Mouse (Mus musculus) cerebellum, adult 2 months (tissue): Measurements from ENCODE around the gene Cmtm1. TPM values are rescaled to one million over a fixed set of nuclear protein-coding genes. Genes with fewer than 3 reads are reported as not detected.
"Not testable (repeated sequence)": the region's sequence is repeated elsewhere in the genome, so short reads cannot be mapped to it uniquely, and the experiment has no call there.

Experiments
- DNase-seq, 2 experiments: peaks; one replicate each; pipeline ENCODE4 v3.0.0; 2021
- H3K27ac ChIP-seq: fragments of 200-500 bp; 2 replicates; pipeline ENCODE4 v1.5.1; 2012; ENCODE audit warnings: low read length, control low read depth, inconsistent platforms; ENCODE audit not compliant: insufficient read depth
- H3K27me3 ChIP-seq: fragments of 200-500 bp; 2 replicates; pipeline ENCODE4 v1.6.1; 2012; ENCODE audit warnings: inconsistent platforms, mild to moderate bottlenecking, low read length, moderate library complexity; ENCODE audit not compliant: control insufficient read depth, insufficient read depth
- H3K4me1 ChIP-seq: fragments of 200-500 bp; 2 replicates; pipeline ENCODE4 v1.6.1; 2011; ENCODE audit warnings: low read length; ENCODE audit not compliant: control insufficient read depth, insufficient read depth
- H3K4me3 ChIP-seq: fragments of 200-500 bp; replicated peaks from 2 replicates; pipeline ENCODE3; 2011; ENCODE audit warnings: mild to moderate bottlenecking, low read depth, low read length, control low read depth; ENCODE audit not compliant: insufficient read depth
- CTCF ChIP-seq: fragments of 200-500 bp; IDR thresholded peaks from 2 replicates; pipeline ENCODE4 v1.5.1; 2011; ENCODE audit warnings: low read depth, mild to moderate bottlenecking, control low read depth, low read length, moderate library complexity, borderline replicate concordance; ENCODE audit not compliant: insufficient read depth
- POLR2A ChIP-seq: fragments of 200-500 bp; IDR thresholded peaks from 2 replicates; pipeline ENCODE4 v1.6.1; 2011; ENCODE audit warnings: low read length, control low read depth, borderline replicate concordance; ENCODE audit not compliant: insufficient read depth
- WGBS: fragments of 180-500 bp; shearing (Covaris S2); methylation state at CpG from one replicate; pipeline ENCODE4 v1.1.7; 2018; 5-methylcytosine and 5-hydroxymethylcytosine counted together
- polyA plus RNA-seq: library from polyadenylated mRNA; depleted of rRNA; stranded (reverse); fragments of >200 nt; gene quantifications from 2 replicates; pipeline ENCODE4 v1.2.3, GENCODE M21; 2012

Gene Cmtm1
- polyA plus RNA-seq, 1 experiment: not detected

GRCm38 (mm10) chr8:104336806-104337205 lies 26.9 kb upstream of the Cmtm1 start:
- Histone ChIP-seq H3K27me3 (no peaks in the 10 kb centered on the region), H3K4me1 (0 out of 2 replicates have a peak, but pooled peaks cover 8% of the 10 kb centered on the region), H3K4me3 (no peak overlapping the region), H3K27ac (no peak overlapping the region)
- no peak for DNase-seq
- TF ChIP-seq CTCF (no peak), POLR2A (no peak)
- 92% methylated on average over 1 of the region's 1 CpGs for WGBS

GRCm38 (mm10) chr8:104334196-104334595 lies 24.3 kb upstream of the Cmtm1 start:
- Histone ChIP-seq H3K4me3 (no peak overlapping the region), H3K27me3 (no peaks in the 10 kb centered on the region), H3K27ac (no peak overlapping the region), H3K4me1 (no peaks in the 10 kb centered on the region)
- DNase-seq: no peak
- whole genome bisulfite sequencing: 65% methylated on average over 1 of the region's 1 CpGs
- no peak for TF ChIP-seq POLR2A
- no peak for TF ChIP-seq CTCF

- no peak for TF ChIP-seq CTCF
- TF ChIP-seq POLR2A: no peak
- no peak overlapping the region for H3K4me3 ChIP-seq
- no peaks in the 10 kb centered on the region for H3K4me1 ChIP-seq
- no peak for DNase-seq
- 76% methylated on average over 5 of the region's 5 CpGs for WGBS
- no peak overlapping the region for H3K27ac ChIP-seq
- H3K27me3 ChIP-seq: no peaks in the 10 kb centered on the region
These were observed 23.8 kb upstream of the Cmtm1 start for GRCm38 (mm10) chr8:104333786-104334185.

- no peaks in the 10 kb centered on the region for H3K4me1 ChIP-seq
- no peak for TF ChIP-seq CTCF
- TF ChIP-seq POLR2A: no peak
- no peaks in the 10 kb centered on the region for H3K27me3 ChIP-seq
- no peak overlapping the region for H3K4me3 ChIP-seq
- WGBS: 75% methylated on average over 5 of the region's 5 CpGs
- no peak for DNase-seq
- H3K27ac ChIP-seq: no peak overlapping the region
These were observed 23.0 kb upstream of the Cmtm1 start for GRCm38 (mm10) chr8:104332665-104333631.

- WGBS: 89% methylated on average over 12 of the region's 12 CpGs
- H3K27ac ChIP-seq, DNase-seq, H3K27me3 ChIP-seq, H3K4me1 ChIP-seq, H3K4me3 ChIP-seq: not testable (repeated sequence)
These were observed 12.0 kb upstream of the Cmtm1 start, which contains the start of gene Cmtm2b for GRCm38 (mm10) chr8:104321930-104322329. TSS of gene Cmtm2b (plus strand) at chr8:104322230.

- H3K27ac ChIP-seq, H3K27me3 ChIP-seq, DNase-seq, H3K4me3 ChIP-seq, H3K4me1 ChIP-seq: not testable (repeated sequence)
- 79% methylated on average over 11 of the region's 11 CpGs for WGBS
These were observed 11.3 kb upstream of the Cmtm1 start, which contains the start of gene Gm11020 for GRCm38 (mm10) chr8:104321267-104321666. TSS of gene Gm11020 (plus strand) at chr8:104321567.

GRCm38 (mm10) chr8:104313311-104313710 lies 3.4 kb upstream of the Cmtm1 start:
- WGBS: 59% methylated on average over 4 of the region's 4 CpGs
- TF ChIP-seq POLR2A (no peak), CTCF (peak; percentile 14; the same call in 1 of the 2 replicates)

GRCm38 (mm10) chr8:104312023-104312422 lies 2.1 kb upstream of the Cmtm1 start:
- not testable (repeated sequence) for H3K4me1 ChIP-seq, H3K4me3 ChIP-seq, H3K27me3 ChIP-seq, H3K27ac ChIP-seq, DNase-seq
- 56% methylated on average over 3 of the region's 3 CpGs for WGBS

More at GRCm38 (mm10) chr8:104313311-104313710, 3.4 kb upstream of the Cmtm1 start:
- H3K4me3 ChIP-seq: no peak overlapping the region
- no peak overlapping the region for H3K27ac ChIP-seq
- no peak for DNase-seq
- H3K4me1 ChIP-seq: peaks cover 2% of the 10 kb centered on the region; the same call in 1 of the 2 replicates
- H3K27me3 ChIP-seq: no peaks in the 10 kb centered on the region

- not testable (repeated sequence) for DNase-seq
These were observed 1.6 kb downstream of the Cmtm1 start for GRCm38 (mm10) chr8:104308341-104308740.

More at GRCm38 (mm10) chr8:104308341-104308740, 1.6 kb downstream of the Cmtm1 start:
- H3K4me3 ChIP-seq, H3K27ac ChIP-seq, H3K4me1 ChIP-seq, H3K27me3 ChIP-seq: not testable (repeated sequence)
- 79% methylated on average over 6 of the region's 6 CpGs for WGBS
